8 mouse cellular contexts compared by ENCODE assay signal in genomic region chr5:24077739-24078306, GRCm38 (mm10). TPM values are rescaled to one million over a fixed set of nuclear protein-coding genes. Genes with fewer than 3 reads are reported as not detected.
DNase-seq lines count a peak whose midpoint lies in the region; ATAC-seq and TF ChIP-seq lines count a peak whose summit lies in the region.

No protein-coding gene starts in this region.

- no peaks in the 10 kb centered on the region for H3K9me3 ChIP-seq in heart, postnatal 0 days (replicated peaks; ENCODE audit: control insufficient read depth, low read length)
- H3K9me3 ChIP-seq in forebrain, embryonic 16.5 days (ENCODE audit: control insufficient read depth, low read length) = no peaks in the 10 kb centered on the region
- no peaks in the 10 kb centered on the region for H3K9me3 ChIP-seq in liver, embryonic 15.5 days (replicated peaks)

- no peak for TF ChIP-seq POLR2A in bone marrow macrophage, adult 2 months (IDR thresholded peaks at IDR 0.05; ENCODE audit: borderline replicate concordance, low read depth, low read length)

- TF ChIP-seq CTCF in heart, postnatal 0 days (IDR thresholded peaks at IDR 0.05; ENCODE audit: low read depth) = no peak
- TF ChIP-seq CTCF in bone marrow macrophage, adult 2 months (IDR thresholded peaks at IDR 0.05; ENCODE audit: low read depth, low read length) = no peak

- H3K27ac ChIP-seq in heart, postnatal 0 days (ENCODE audit: low read depth) = no peak overlapping the region; the same call in 1 of the 2 replicates
- no peak overlapping the region for H3K27ac ChIP-seq in bone marrow macrophage, adult 2 months (ENCODE audit: insufficient read depth, low read depth, low read length)
- peak overlapping the region; percentile 80 for H3K27ac ChIP-seq in forebrain, embryonic 16.5 days (ENCODE audit: low read length)
- H3K27ac ChIP-seq in liver, embryonic 15.5 days (replicated peaks) = no peak overlapping the region

- no peaks in the 10 kb centered on the region for H3K36me3 ChIP-seq in heart, postnatal 0 days (replicated peaks; ENCODE audit: control insufficient read depth, insufficient read depth, low read length)
- H3K36me3 ChIP-seq in forebrain, embryonic 16.5 days (ENCODE audit: control insufficient read depth, insufficient read depth) = no peaks in the 10 kb centered on the region
- H3K36me3 ChIP-seq in liver, embryonic 15.5 days (replicated peaks) = no peaks in the 10 kb centered on the region

- TF ChIP-seq EP300 in heart, postnatal 0 days (IDR thresholded peaks at IDR 0.05; ENCODE audit: low read depth) = no peak

- H3K4me3 ChIP-seq in heart, postnatal 0 days (ENCODE audit: low read depth, low read length) = peak overlapping the region; percentile 36; the same call in 1 of the 2 replicates
- peak overlapping the region; percentile 33 for H3K4me3 ChIP-seq in bone marrow macrophage, adult 2 months (ENCODE audit: insufficient read depth, low read length)
- peak overlapping the region; percentile 36; the same call in 1 of the 2 replicates for H3K4me3 ChIP-seq in forebrain, embryonic 16.5 days (replicated peaks; ENCODE audit: low read length)
- H3K4me3 ChIP-seq in liver, embryonic 15.5 days (replicated peaks) = peak overlapping the region; percentile 34; the same call in 1 of the 2 replicates

- no peaks in the 10 kb centered on the region for H3K27me3 ChIP-seq in heart, postnatal 0 days (ENCODE audit: control insufficient read depth, insufficient read depth, low read length)
- H3K27me3 ChIP-seq in forebrain, embryonic 16.5 days (replicated peaks; ENCODE audit: control insufficient read depth, insufficient read depth, low read length) = no peaks in the 10 kb centered on the region
- peaks cover 17% of the 10 kb centered on the region; the same call in 1 of the 2 replicates for H3K27me3 ChIP-seq in liver, embryonic 15.5 days

- intact Hi-C loops in heart, postnatal 10 days (cut with DNase I) = loop anchor here (1.0 to 2.0 kb wide), 4 partner anchors 49 to 223 kb away; no protein-coding TSS in a partner anchor

- DNase-seq in heart, postnatal 0 days (ENCODE audit: low spot score) = no peak
- no peak for DNase-seq in heart, postnatal 10 days
- no peak for DNase-seq in right cerebral cortex, adult 2 months (ENCODE audit: low spot score in 2 of 2)
- DNase-seq in kidney, adult 18-20 months = no peak
- DNase-seq in embryo, embryonic 10 days (ENCODE audit: low spot score) = no peak

- peak overlapping the region; percentile 40; the same call in 1 of the 2 replicates for H3K9ac ChIP-seq in heart, postnatal 0 days (replicated peaks; ENCODE audit: low read depth, low read length)
- H3K9ac ChIP-seq in forebrain, embryonic 16.5 days (replicated peaks; ENCODE audit: low read depth, low read length) = peak overlapping the region; percentile 50; the same call in 1 of the 2 replicates
- no peak overlapping the region for H3K9ac ChIP-seq in liver, embryonic 15.5 days

- ATAC-seq in heart, postnatal 0 days (ENCODE audit: insufficient read depth, low read depth) = no peak
- ATAC-seq in forebrain, embryonic 16.5 days = 0 out of 2 replicates have a peak, but pooled peaks have one; percentile 13
- no peak for ATAC-seq in liver, embryonic 15.5 days (ENCODE audit: insufficient read depth)

- 22% methylated on average over 7 of the region's 7 CpGs for WGBS in heart, postnatal 0 days
- WGBS in forebrain, embryonic 16.5 days = 24% methylated on average over 7 of the region's 7 CpGs
- WGBS in liver, embryonic 15.5 days (ENCODE audit: insufficient replicate concordance) = 14% methylated on average over 7 of the region's 7 CpGs

- H3K4me2 ChIP-seq in heart, postnatal 0 days (ENCODE audit: low read depth, low read length) = peak overlapping the region; percentile 51
- H3K4me2 ChIP-seq in forebrain, embryonic 16.5 days (ENCODE audit: low read length) = peak overlapping the region; percentile 55
- H3K4me2 ChIP-seq in liver, embryonic 15.5 days = peak overlapping the region; percentile 61

- no peaks in the 10 kb centered on the region for H3K4me1 ChIP-seq in heart, postnatal 0 days (ENCODE audit: control insufficient read depth, insufficient read depth)
- no peaks in the 10 kb centered on the region for H3K4me1 ChIP-seq in bone marrow macrophage, adult 2 months (ENCODE audit: control insufficient read depth, insufficient read depth, low read length)
- H3K4me1 ChIP-seq in forebrain, embryonic 16.5 days (replicated peaks; ENCODE audit: control insufficient read depth, insufficient read depth, low read length) = peaks cover 16% of the 10 kb centered on the region
- 0 out of 2 replicates have a peak, but pooled peaks cover 4% of the 10 kb centered on the region for H3K4me1 ChIP-seq in liver, embryonic 15.5 days (replicated peaks)

RNA-seq across cellular contexts. Expression of gene Klhl7, which starts 22.6 kb away (rescaled TPM):
- 55.3 and 60.0 TPM in 2 replicates for total RNA-seq in heart, postnatal 0 days (2014; rRNA removed; ENCODE audit: low replicate concordance)
- polyA plus RNA-seq in heart, postnatal 0 days (2015; fragmentation: Nextera tagmentation; extraction: Ambion mirVana) = 42.4 and 47.1 TPM in 2 replicates
- 10 to 100 TPM; 51.7 to 54.8 TPM for total RNA-seq in heart, postnatal 10 days (2021)
- polyA plus RNA-seq in bone marrow macrophage, adult 2 months (2012; ENCODE audit: insufficient read depth, insufficient read length, missing spikeins) = 14.6 and 15.5 TPM in 2 replicates
- 205 and 238 TPM in 2 replicates for polyA plus RNA-seq in forebrain, embryonic 16.5 days (2015; fragmentation: Nextera tagmentation; extraction: Ambion mirVana)
- polyA plus RNA-seq in liver, embryonic 15.5 days (2015; fragmentation: Nextera tagmentation; extraction: Ambion mirVana) = 18.2 and 19.6 TPM in 2 replicates

RNA-seq across cellular contexts. Expression of gene Fam126a, which starts 47.3 kb away (rescaled TPM):
- total RNA-seq in heart, postnatal 0 days (2014; rRNA removed; ENCODE audit: low replicate concordance) = 37.3 and 37.6 TPM in 2 replicates
- 23.3 and 27.7 TPM in 2 replicates for polyA plus RNA-seq in heart, postnatal 0 days (2015; fragmentation: Nextera tagmentation; extraction: Ambion mirVana)
- 10 to 100 TPM; 57.8 to 70.4 TPM for total RNA-seq in heart, postnatal 10 days (2021)
- 24.2 and 24.3 TPM in 2 replicates for polyA plus RNA-seq in bone marrow macrophage, adult 2 months (2012; ENCODE audit: insufficient read depth, insufficient read length, missing spikeins)
- polyA plus RNA-seq in forebrain, embryonic 16.5 days (2015; fragmentation: Nextera tagmentation; extraction: Ambion mirVana) = 49.9 and 60.2 TPM in 2 replicates
- polyA plus RNA-seq in liver, embryonic 15.5 days (2015; fragmentation: Nextera tagmentation; extraction: Ambion mirVana) = 55.0 and 56.9 TPM in 2 replicates
